Mouse (Mus musculus): ENCODE data around the gene Ttc37.

- TF ChIP-seq CTCF (IDR thresholded peaks at IDR 0.05; ENCODE audit: low read depth) (no peak), EP300 (IDR thresholded peaks at IDR 0.05; ENCODE audit: low read depth) (no peak)
These were observed 38.9 kb upstream of the Ttc37 start for GRCm38 (mm10) chr13:76059591-76059990.

All from heart, postnatal 0 days (tissue).